Mouse (Mus musculus): Measurements from ENCODE around the gene Sfswap.
A peak's percentile ranks its signal among the peaks of the same experiment; 100 is the strongest.

- TF ChIP-seq CTCF (IDR thresholded peaks at IDR 0.05; ENCODE audit: low read depth) = peak; percentile 84
- no peak for TF ChIP-seq EP300 (IDR thresholded peaks at IDR 0.05; ENCODE audit: low read depth)
Observed at GRCm38 (mm10) chr5:129583761-129584582, 83.0 kb downstream of the Sfswap start, which contains the start of gene Mmp17.

All from liver, embryonic 14.5 days (tissue).